Mouse (Mus musculus) megakaryocyte, embryonic 14.5 days (primary cell): ENCODE measurements around the gene Ppp1r9b.
A peak's percentile ranks its signal among the peaks of the same experiment; 100 is the strongest.

Experiments
- FLI1 ChIP-seq: IDR thresholded peaks from 2 replicates; pipeline ENCODE4 v1.6.1; 2012; ENCODE audit warnings: low read length, inconsistent platforms, mixed read lengths
- GATA1 ChIP-seq: IDR thresholded peaks from 3 replicates; pipeline ENCODE4 v1.6.1; 2012; ENCODE audit warnings: mixed read lengths, low read length, inconsistent platforms, borderline replicate concordance

DNA sequence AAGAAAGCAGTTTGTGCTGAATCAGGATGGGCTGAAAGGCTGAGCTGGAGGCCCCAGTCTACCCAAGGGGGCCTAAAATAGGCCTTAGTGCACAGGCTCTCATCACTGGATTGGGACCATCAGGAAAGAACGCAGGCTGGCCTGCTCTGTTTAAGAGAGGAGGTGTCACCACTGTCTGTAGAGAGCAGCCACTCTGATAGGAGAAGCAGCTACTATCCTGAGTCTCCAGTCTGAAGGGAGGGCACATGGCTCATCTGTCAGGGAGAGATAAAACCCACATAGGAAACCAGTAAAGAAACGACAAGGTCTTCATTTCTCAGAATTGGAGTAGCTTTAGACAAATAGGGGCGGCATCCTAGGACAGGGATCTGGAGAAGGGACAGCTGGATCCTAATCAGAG is 21.2 kb downstream of the Ppp1r9b start:
- peak; percentile 98 for TF ChIP-seq GATA1
- no peak for TF ChIP-seq FLI1
